Mouse (Mus musculus) megakaryocyte progenitor cell, adult 5-6 weeks (primary cell): ENCODE measurements at regions not wholly inside any gene's neighbourhood (a gene's known extent, or its start where the extent isn't known, plus 50 kb on each side); places are given as distances from the start of the nearest gene placed in this dataset.

Source experiments
- ATAC-seq: replicated peaks from 2 replicates; pipeline ENCODE4 v1.8.0; 2016; ENCODE audit warnings: mild to moderate bottlenecking, moderate TSS enrichment, inconsistent platforms; ENCODE audit not compliant: poor library complexity

DNA sequence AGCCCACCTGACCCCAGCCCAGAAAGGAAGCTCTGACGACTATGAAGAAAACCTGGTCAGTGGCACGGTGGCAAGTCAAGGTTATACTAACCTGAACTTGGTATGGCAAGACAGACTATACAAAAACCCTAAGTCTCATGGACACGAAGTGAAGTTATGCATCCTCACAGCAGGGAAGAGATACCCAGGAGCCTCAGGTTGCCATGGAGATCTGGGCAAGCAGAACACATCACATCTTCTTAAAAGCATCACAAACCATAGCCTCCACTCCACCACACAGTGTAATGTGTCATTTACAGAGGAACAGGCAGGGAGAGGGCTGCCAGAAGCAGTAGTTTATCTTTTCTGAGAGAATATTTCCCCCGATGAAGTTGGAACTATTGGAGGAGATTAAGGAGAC, 146.5 kb downstream of the Slc39a8 start:
- ATAC-seq, result no peak

DNA sequence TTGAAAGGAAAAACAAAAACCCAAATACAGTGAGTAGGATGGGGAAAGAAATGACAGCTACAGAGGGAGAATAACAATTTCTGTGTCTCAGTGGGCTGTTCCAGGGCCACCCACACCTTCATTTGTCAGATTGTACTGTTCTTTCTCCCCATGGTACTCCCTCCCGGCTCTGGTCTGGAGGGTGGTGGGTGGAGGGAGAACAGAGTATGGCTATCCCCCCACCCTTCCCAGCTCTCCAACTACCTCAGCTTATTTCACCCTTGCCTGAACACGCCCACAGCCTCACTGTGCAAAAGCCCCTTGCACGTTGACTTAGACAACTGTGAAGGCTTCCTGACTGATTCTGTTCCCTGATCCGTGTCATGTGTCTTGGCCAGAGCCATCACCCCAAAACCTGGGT, 147.3 kb downstream of the Slc39a8 start:
- ATAC-seq, result no peak

- peak; percentile 20; the same call in 1 of the 2 replicates for ATAC-seq
Observed at GRCm38 (mm10) chr3:135973243-135973642, 148.2 kb downstream of the Slc39a8 start.

- ATAC-seq, result no peak
Observed at GRCm38 (mm10) chr3:135973842-135974241, 148.8 kb downstream of the Slc39a8 start.

DNA sequence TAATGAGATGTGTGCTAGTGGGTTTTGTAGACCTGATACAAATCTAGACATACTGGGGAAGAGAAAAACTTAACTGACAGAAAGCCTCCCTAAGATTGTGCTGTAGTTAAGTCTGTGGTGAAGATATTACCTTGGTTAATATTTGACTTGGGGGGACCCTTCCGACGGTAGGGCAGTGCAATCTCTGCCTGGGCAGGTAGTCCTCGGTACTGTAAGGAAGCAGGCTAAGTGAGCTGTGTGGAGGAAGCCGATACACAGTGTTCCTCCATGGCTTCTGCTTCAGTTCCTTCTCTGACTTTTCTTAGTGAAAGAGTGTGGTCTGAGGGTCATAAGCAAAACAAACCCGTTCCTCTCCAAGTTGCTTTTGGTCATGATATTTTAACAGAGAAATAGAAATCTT, 149.7 kb downstream of the Slc39a8 start:
- ATAC-seq, result no peak

GRCm38 (mm10) chr3:135987171-135987570, 162.1 kb downstream of the Slc39a8 start:
- no peak for ATAC-seq

DNA sequence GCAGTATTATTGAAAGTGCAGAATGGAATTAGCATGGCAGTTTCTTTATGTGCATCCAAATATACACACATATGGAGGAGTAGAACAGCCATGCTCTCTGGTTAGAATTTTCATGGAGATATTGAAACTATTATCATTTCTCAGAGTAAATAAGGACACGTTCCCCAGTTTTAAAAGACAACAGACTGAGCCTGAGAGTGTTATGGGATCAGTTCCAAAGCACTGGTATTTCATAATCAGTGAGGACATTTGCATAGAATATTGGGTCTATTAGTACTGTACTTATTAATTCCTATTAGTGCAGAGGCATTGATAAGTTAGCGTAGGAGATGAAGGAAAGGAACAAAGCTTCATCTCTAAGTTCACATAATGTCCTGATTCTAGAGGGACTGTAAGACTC, 164.2 kb downstream of the Slc39a8 start:
- ATAC-seq, result no peak

- ATAC-seq, result no peak
Observed at GRCm38 (mm10) chr3:135990338-135990737, 165.3 kb downstream of the Slc39a8 start.

DNA sequence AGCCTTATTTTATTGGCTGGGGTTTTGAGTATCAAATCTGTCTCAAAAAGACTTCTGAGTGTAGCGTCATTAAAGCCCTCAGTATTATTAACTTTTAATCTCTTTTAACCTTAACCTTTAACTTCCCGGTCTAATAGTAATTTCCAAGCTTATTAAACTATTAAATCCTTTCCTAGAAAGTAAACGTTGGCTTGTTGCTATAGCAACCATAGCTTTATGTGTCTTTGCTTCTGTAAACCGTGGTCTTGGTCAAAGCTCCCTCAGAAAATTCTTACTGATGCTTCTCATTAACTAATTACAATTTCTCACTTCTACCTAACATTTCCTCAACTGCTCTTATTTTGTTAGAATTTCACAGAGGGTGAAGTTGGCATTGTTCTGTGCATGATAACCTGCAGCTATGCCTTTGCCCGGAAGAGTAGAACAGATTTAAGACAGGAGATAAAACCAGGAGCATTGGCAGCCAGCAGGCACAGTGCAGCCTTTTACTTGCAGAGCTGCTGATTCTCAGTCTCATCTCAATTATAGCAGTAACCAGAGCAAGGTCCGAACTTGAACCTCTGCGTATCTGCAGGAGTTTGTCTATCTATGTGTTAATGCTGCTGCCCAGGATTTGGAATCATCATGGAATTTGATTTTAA, 165.9 kb downstream of the Slc39a8 start:
- no peak for ATAC-seq

- ATAC-seq, result no peak
Observed at GRCm38 (mm10) chr3:136000592-136001160, 175.6 kb downstream of the Slc39a8 start.
